ENCODE assay signal across 14 mouse cellular contexts in the genomic region with DNA sequence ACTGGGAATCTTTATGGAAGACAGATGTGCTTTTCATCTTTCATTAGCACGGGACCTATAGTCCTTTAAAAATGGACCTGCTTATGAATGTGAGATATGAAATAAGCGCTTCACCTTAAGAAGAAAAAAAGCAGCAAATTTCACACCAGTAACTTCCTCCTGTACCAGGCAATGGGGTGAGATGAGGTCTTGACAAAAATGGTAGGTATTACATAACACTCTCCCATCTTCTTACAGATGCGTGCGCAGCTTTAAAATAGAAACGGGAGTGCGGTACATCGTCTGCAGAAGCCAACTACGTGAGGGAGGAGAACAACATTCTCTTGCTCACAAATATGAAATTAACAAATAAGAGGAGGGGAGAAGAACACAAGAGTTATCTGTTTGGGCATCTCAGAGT.
DNase-seq lines count a peak whose midpoint lies in the region.
"Had no signal": no experiment of that assay in that cellular context is flagged by ENCODE, and none has a peak within 500 bp of the region (broad histone marks: within the 10 kb centered on the region; RNA-seq: fewer than 3 reads in every experiment).

No protein-coding gene starts in this region.

- peak; percentile 4 to 43 for DNase-seq in frontal cortex, adult 2 months (ENCODE audit: extremely low spot score in 1 of 2, low spot score in 1 of 2)
- DNase-seq in frontal cortex, postnatal 14 days (ENCODE audit: low spot score in 2 of 2), result no peak
- DNase-seq in left cerebral cortex, adult 11 months (ENCODE audit: low spot score), result peak; percentile 14
- DNase-seq in left cerebral cortex, adult 18-20 months (ENCODE audit: low spot score in 2 of 2), result no peak
- peak; percentile 23 for DNase-seq in right cerebral cortex, adult 18-20 months
- no peak for DNase-seq in right cerebral cortex, postnatal 10 days (ENCODE audit: low spot score in 2 of 2)
- peak; percentile 31 for DNase-seq in telencephalon, adult 2 months (ENCODE audit: low read depth, low spot score)
- no peak for DNase-seq in layer of hippocampus, postnatal 36 days
- DNase-seq: adrenal gland, postnatal 25 days; cerebellum, adult 11-12 months; cerebellum, adult 2 months; cerebellum, adult 9-10 months; cerebellum, postnatal 10 days; cerebellum, postnatal 25 days had no signal

Comparison
In these comparisons a context has a peak if more than half of its experiments do, and no peak if none do; other contexts are left out.
1. DNase-seq: peak in frontal cortex, adult 2 months (2 of 2), left cerebral cortex, adult 11 months (single experiment), right cerebral cortex, adult 18-20 months (single experiment) and telencephalon, adult 2 months (single experiment); none in frontal cortex, postnatal 14 days (0 of 2), left cerebral cortex, adult 18-20 months (0 of 2), right cerebral cortex, postnatal 10 days (0 of 2) and layer of hippocampus, postnatal 36 days (0 of 2).